Mouse (Mus musculus): ENCODE results near the gene Clec2d.

DNA sequence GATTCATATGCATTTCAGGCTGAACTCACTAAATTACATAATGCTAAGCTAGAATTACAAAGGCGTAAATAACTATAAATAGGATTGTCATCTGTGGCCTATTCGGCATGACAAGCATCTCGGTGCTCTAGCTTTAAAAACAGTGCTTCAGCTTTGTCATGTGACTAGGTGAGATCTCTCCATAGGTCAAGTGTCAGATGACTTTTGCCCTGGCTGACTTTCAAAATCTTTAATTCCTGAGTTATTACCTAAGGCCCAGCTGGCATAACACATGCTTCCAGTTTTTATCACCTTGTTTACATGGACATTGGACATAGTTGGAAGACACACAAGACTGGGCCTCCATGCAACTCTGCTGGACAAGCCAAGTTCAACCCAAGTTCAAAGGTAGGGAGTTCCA lies 20.3 kb upstream of the Clec2d start:
- TF ChIP-seq EP300 (IDR thresholded peaks at IDR 0.05; ENCODE audit: low read depth) (peak; percentile 90), CTCF (IDR thresholded peaks at IDR 0.05; ENCODE audit: low read depth) (no peak)

Data from liver, postnatal 0 days (tissue).